Mouse (Mus musculus) limb, embryonic 14.5 days (tissue): ENCODE data around the gene 5031439G07Rik. TPM values are rescaled to one million over a fixed set of nuclear protein-coding genes. Genes with fewer than 3 reads are reported as not detected.

Source experiments
- ATAC-seq: fragments of 200-750 bp; cut with Nextera tagmentation; 2 replicates; pipeline ENCODE4 v1.8.0; 2017; ENCODE audit warnings: low read depth, moderate number of reproducible peaks, moderate TSS enrichment; ENCODE audit not compliant: low FRiP score
- DNase-seq: peaks from one replicate; pipeline ENCODE4 v3.0.0-alpha.2; 2015; ENCODE audit warnings: low spot score
- H3K27ac ChIP-seq: fragments of 300-500 bp; sonication (generic); replicated peaks from 2 replicates; pipeline ENCODE4 v1.5.1; 2014; ENCODE audit warnings: low read depth, mild to moderate bottlenecking, low read length, moderate library complexity, mixed read lengths
- H3K27me3 ChIP-seq: fragments of 300-500 bp; sonication (generic); 2 replicates; pipeline ENCODE4 v1.6.1; 2014; ENCODE audit warnings: low read length, mixed read lengths; ENCODE audit not compliant: control insufficient read depth, insufficient read depth
- H3K36me3 ChIP-seq: fragments of 300-500 bp; sonication (generic); 2 replicates; pipeline ENCODE4 v1.6.1; 2014; ENCODE audit warnings: mild to moderate bottlenecking, low read length, moderate library complexity, mixed read lengths; ENCODE audit not compliant: control insufficient read depth, insufficient read depth
- H3K4me1 ChIP-seq: fragments of 300-500 bp; sonication (generic); 2 replicates; pipeline ENCODE4 v1.6.1; 2014; ENCODE audit warnings: antibody characterized with exemption, low read length, mixed read lengths; ENCODE audit not compliant: control insufficient read depth, insufficient read depth
- H3K4me2 ChIP-seq: fragments of 300-500 bp; sonication (generic); replicated peaks from 2 replicates; pipeline ENCODE4 v1.6.1; 2014; ENCODE audit warnings: low read depth, mild to moderate bottlenecking, low read length, moderate library complexity; ENCODE audit not compliant: severe bottlenecking
- H3K4me3 ChIP-seq: fragments of 300-500 bp; sonication (generic); replicated peaks from 2 replicates; pipeline ENCODE4 v1.5.1; 2014; ENCODE audit warnings: low read length
- H3K9ac ChIP-seq: fragments of 300-500 bp; sonication (generic); 2 replicates; pipeline ENCODE4 v1.6.1; 2014; ENCODE audit warnings: mild to moderate bottlenecking, low read depth, low read length, moderate library complexity; ENCODE audit not compliant: severe bottlenecking
- H3K9me3 ChIP-seq: fragments of 300-500 bp; sonication (generic); 2 replicates; pipeline ENCODE4 v1.6.1; 2016; ENCODE audit warnings: low read length; ENCODE audit not compliant: control insufficient read depth
- POLR2A ChIP-seq: fragments of 200-500 bp; IDR thresholded peaks from 2 replicates; pipeline ENCODE4 v1.8.0; 2012; ENCODE audit warnings: inconsistent platforms, mild to moderate bottlenecking, moderate library complexity, borderline replicate concordance; ENCODE audit not compliant: insufficient read depth, insufficient read length; ENCODE audit errors: extremely low read depth
- WGBS: fragments of 180-500 bp; shearing (Covaris S2); extraction: QIAGEN DNeasy Blood & Tissue Kit; methylation state at CpG from one replicate; pipeline ENCODE4 v1.1.7; 2014; 5-methylcytosine and 5-hydroxymethylcytosine counted together
- polyA plus RNA-seq, 2 experiments: library from polyadenylated mRNA; depleted of rRNA in 1 of 2; stranded (reverse) in 1 of 2; unstranded in 1 of 2; fragments of >200 nt; fragmentation: Nextera tagmentation in 1 of 2; extraction: Ambion mirVana in 1 of 2; gene quantifications; 2 replicates each; pipeline versions ENCODE4 v1.2.1 to v1.2.3; 2012 to 2014

Gene 5031439G07Rik
- polyA plus RNA-seq, 2 experiments: 12.3 to 21.8 TPM

DNA sequence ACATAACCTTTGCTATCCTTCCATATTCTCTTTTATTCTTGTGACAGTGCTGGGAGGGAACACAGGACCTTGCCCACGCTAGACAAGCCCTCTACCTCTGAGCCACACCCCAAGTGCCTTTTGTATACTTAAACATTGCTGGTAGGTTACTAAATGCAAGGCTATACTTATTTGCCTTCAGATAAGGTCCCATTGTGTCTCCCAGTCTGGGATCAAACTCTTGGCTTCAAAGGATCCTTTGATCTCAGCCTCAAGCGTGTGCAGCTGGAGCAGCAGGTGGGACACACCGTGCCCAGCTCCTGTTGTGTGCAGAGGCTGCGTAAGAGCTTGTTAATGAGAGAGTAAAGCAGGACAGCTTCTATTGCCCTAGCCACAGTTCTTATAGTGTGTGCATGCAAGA is 39.4 kb upstream of the 5031439G07Rik start:
- Histone ChIP-seq H3K36me3 (no peaks in the 10 kb centered on the region), H3K4me1 (no peaks in the 10 kb centered on the region), H3K27me3 (no peaks in the 10 kb centered on the region), H3K9me3 (no peaks in the 10 kb centered on the region), H3K4me3 (no peak overlapping the region), H3K9ac (no peak overlapping the region), H3K4me2 (no peak overlapping the region), H3K27ac (no peak overlapping the region)
- DNase-seq: no peak
- 40% methylated on average over 4 of the region's 4 CpGs for WGBS
- no peak for ATAC-seq
- no peak for TF ChIP-seq POLR2A

- no peak for TF ChIP-seq POLR2A
- WGBS: 68% methylated on average over 4 of the region's 4 CpGs
- no peak for ATAC-seq
Measured at GRCm38 (mm10) chr15:85026197-85026596, 37.8 kb upstream of the 5031439G07Rik start.

GRCm38 (mm10) chr15:85022211-85022610 is 33.9 kb upstream of the 5031439G07Rik start:
- TF ChIP-seq POLR2A: no peak
- H3K4me2 ChIP-seq: no peak overlapping the region
- 60% methylated on average over 4 of the region's 4 CpGs for WGBS

More at GRCm38 (mm10) chr15:85026197-85026596, 37.8 kb upstream of the 5031439G07Rik start:
- H3K4me1 ChIP-seq: no peaks in the 10 kb centered on the region
- no peak for DNase-seq
- H3K27ac ChIP-seq: no peak overlapping the region
- H3K4me2 ChIP-seq: no peak overlapping the region
- no peak overlapping the region for H3K9ac ChIP-seq
- no peaks in the 10 kb centered on the region for H3K36me3 ChIP-seq
- H3K27me3 ChIP-seq: no peaks in the 10 kb centered on the region
- no peaks in the 10 kb centered on the region for H3K9me3 ChIP-seq
- no peak overlapping the region for H3K4me3 ChIP-seq

DNA sequence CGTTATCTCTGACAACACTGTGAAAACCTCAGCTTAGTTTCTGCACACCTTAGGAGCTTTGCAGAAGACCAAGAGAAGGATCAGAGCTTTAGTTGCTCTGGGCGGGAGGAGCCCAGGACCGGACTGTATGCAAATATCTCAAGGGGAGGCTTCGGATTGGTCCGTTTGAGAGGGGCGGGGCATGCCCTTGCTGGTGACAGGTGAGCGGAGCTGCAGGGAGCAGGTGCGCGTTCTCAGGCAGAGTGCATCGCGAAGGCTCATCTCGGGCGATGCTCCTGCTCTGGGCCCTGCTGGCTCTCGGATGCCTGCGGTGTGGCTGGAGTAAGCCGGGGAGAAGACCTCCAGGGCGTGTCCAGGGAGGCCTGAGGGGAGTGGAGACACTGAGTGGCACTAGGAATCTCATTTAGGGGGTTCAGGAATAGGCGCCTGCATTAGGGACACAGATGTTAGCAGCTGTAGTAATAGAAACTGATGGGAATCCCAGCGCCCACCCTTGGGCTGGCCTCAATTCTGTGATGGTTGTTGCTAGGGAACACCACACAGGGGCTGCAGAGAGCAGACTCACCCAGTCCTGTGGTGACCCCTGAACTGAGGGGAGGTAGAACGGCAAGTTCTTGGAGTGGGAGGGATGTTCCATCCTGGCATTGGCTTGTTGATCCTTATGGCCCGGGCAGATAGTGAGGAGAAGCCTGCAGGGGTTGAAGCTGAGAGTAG is 28.8 kb upstream of the 5031439G07Rik start, which contains the start of gene Upk3a:
Gene Upk3a, plus strand, starts transcription at position 191 of the 714 bp plus-strand sequence.
- ATAC-seq: no peak
- Histone ChIP-seq H3K27me3 (peaks cover 10% of the 10 kb centered on the region; the same call in 1 of the 2 replicates), H3K36me3 (no peaks in the 10 kb centered on the region), H3K4me1 (peaks cover 4% of the 10 kb centered on the region; the same call in 1 of the 2 replicates), H3K9me3 (no peaks in the 10 kb centered on the region), H3K9ac (no peak within 1 kb of the TSS), H3K4me2 (no peak within 1 kb of the TSS), H3K4me3 (no peak within 1 kb of the TSS), H3K27ac (no peak within 1 kb of the TSS)
- 9% methylated on average over 21 of the region's 21 CpGs for WGBS
- TF ChIP-seq POLR2A: no peak
- no peak for DNase-seq

More at GRCm38 (mm10) chr15:85022211-85022610, 33.9 kb upstream of the 5031439G07Rik start:
- H3K4me1 ChIP-seq: no peaks in the 10 kb centered on the region
- no peaks in the 10 kb centered on the region for H3K36me3 ChIP-seq
- H3K27ac ChIP-seq: no peak overlapping the region
- H3K27me3 ChIP-seq: no peaks in the 10 kb centered on the region
- H3K4me3 ChIP-seq: no peak overlapping the region
- no peaks in the 10 kb centered on the region for H3K9me3 ChIP-seq
- no peak for ATAC-seq
- no peak overlapping the region for H3K9ac ChIP-seq
- DNase-seq: no peak

DNA sequence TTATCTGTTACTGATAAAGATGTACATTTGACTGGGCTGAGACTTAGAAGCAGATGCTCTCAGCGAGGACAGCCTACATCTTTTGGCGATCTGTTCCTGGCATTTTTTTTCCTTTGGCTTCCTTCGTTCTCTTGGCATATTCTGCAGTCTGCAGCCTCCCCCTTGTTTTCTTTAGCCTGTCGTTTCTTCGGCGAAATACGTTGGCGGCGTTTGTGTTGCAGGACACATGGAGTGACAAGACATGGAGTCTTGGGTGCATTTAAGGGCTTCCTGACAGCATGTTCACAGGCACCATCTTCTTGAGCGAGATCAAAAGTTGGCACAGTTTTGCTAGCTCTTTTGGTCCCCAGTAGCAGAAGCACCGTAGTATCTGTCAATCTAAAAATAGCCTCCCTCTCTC is 27.4 kb upstream of the 5031439G07Rik start:
- no peak overlapping the region for H3K9ac ChIP-seq

More for the DNA sequence above, 27.4 kb upstream of the 5031439G07Rik start:
- no peak overlapping the region for H3K4me2 ChIP-seq
- H3K4me1 ChIP-seq: peaks cover 9% of the 10 kb centered on the region; the same call in 1 of the 2 replicates
- no peak for TF ChIP-seq POLR2A
- no peak overlapping the region for H3K4me3 ChIP-seq
- no peak overlapping the region for H3K27ac ChIP-seq
- peaks cover 10% of the 10 kb centered on the region; the same call in 1 of the 2 replicates for H3K27me3 ChIP-seq
- H3K9me3 ChIP-seq: no peaks in the 10 kb centered on the region
- no peak for DNase-seq
- no peak for ATAC-seq
- WGBS: 84% methylated on average over 11 of the region's 11 CpGs
- H3K36me3 ChIP-seq: no peaks in the 10 kb centered on the region
